Mouse (Mus musculus) thymus, adult 2 months (tissue): ENCODE measurements around the gene Sufu.

Experiments
- CTCF ChIP-seq: fragments of 200-500 bp; IDR thresholded peaks from 2 replicates; pipeline ENCODE4 v1.5.1; 2012; ENCODE audit warnings: mild to moderate bottlenecking, control low read depth, low read length, moderate library complexity, borderline replicate concordance; ENCODE audit not compliant: control insufficient read depth, poor library complexity, insufficient read depth; ENCODE audit errors: extremely low read depth
- POLR2A ChIP-seq: fragments of 200-500 bp; IDR thresholded peaks from 2 replicates; pipeline ENCODE4 v1.6.1; 2012; ENCODE audit warnings: mild to moderate bottlenecking, low read length, control low read depth, moderate library complexity; ENCODE audit not compliant: control insufficient read depth, poor library complexity, insufficient read depth; ENCODE audit errors: extremely low read depth

DNA sequence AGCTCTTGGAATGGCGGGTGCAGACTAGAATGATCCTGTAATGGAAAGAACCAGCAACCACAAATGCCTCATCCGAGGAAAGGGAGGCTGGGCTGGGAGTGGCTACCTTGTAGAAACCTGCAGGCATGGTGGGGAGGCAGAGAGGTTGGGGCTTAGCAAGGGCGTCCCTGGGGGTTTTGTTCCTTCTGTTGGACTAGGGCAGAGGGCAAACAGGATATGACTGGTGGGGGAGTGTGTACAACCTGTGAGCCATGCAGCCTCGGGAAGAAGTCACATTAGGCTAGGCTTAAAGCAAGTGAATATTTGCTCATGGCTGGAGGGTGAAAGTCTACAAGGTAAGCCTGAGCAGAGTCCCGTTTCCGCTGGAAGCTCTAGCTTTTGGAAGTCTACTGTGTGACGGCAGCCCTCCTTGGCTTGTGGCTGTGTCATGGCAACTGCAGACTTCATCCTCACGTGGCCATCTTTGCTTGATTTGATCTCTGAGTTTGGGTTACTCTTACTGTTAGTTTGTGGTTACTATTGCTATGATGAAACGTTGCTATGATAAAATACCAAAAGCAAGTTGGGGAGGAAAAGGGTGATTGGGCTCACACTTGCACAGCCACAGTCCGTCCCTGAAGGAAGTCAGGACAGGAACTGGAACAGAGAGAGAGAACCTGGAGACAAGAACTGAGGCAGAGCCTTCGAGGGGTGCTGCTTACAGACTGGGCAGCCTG, 33.2 kb upstream of the Sufu start:
- no peak for TF ChIP-seq POLR2A
- no peak for TF ChIP-seq CTCF
